Mouse (Mus musculus): ENCODE results near the gene Ccdc187. TPM values are rescaled to one million over a fixed set of nuclear protein-coding genes. Genes with fewer than 3 reads are reported as not detected.

Gene Ccdc187
- polyA plus RNA-seq (2017; shearing (Covaris generic)): 0.05 TPM

DNA sequence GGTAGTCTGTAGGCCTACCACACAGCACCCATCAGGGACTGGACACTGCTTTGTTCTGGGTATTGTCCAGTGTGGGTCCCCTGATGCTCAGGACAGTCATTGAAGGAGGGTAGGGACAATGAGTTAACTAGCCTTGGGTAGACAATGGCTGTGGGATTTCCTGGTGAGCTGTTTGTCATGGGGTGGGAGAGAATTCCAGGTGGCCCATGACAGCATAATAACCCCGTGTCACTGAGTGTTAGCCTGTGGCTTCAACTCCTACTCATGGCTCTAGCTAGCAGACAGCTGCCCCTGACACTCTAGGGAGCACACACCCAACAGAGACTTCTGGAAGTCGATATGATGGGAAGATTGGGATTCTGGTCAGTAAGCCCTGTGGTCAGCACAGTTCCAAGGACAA lies at the start of gene Ccdc187:
TSS of gene Ccdc187 (minus strand) at position 101 of the 400 bp plus-strand sequence.

GRCm38 (mm10) chr2:26315072-26315924 lies 20.9 kb upstream of the Ccdc187 start, which contains the start of gene Gpsm1:
TSS of gene Gpsm1 (plus strand) at chr2:26315515.

DNA sequence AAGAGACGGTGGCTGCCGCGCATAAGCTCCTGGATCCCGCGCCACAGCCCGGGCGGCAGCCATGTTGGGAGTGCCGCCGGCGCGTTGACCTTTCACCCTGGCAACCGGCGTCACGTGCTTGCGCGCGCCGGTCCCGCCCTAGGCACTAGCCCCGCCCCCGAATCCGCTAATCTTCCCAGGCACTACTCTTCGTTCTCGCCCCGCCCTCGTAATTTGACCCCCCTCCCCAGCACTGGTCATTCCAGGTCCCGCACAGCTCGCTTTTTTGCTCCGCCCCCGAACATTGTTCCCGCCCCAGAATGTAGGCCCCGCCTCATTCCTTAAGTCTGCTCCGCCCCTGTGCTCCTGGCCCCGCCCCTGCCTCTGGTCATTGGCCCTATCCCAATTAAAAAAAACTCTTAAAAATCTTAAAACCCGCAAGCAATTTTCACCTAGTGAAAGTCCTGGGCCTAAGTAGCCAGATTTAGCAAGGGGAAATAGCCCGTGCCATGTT lies 57.0 kb downstream of the Ccdc187 start, which contains the start of gene Qsox2:
TSS of gene Qsox2 (minus strand) at position 236 of the 493 bp plus-strand sequence.

GRCm38 (mm10) chr2:26208126-26208789 lies 86.1 kb downstream of the Ccdc187 start, which contains the start of gene Lhx3:
TSS of gene Lhx3 (minus strand) at chr2:26208289.

Other genes starting within 250 kb of the Ccdc187 start
- gene Nacc2, start 171.3 kb downstream of the Ccdc187 start, polyA plus RNA-seq (2017; shearing (Covaris generic)): 1.3 TPM
- not detected for gene Lhx3, start 86.3 kb downstream of the Ccdc187 start, polyA plus RNA-seq (2017; shearing (Covaris generic))
- 11.5 TPM for gene Qsox2, start 57.0 kb downstream of the Ccdc187 start, polyA plus RNA-seq (2017; shearing (Covaris generic))
- gene Gpsm1, start 21.0 kb upstream of the Ccdc187 start, polyA plus RNA-seq (2017; shearing (Covaris generic)): 10.5 TPM
- gene Dnlz, start 57.6 kb upstream of the Ccdc187 start, polyA plus RNA-seq (2017; shearing (Covaris generic)): 20.6 TPM
- 3.4 TPM for gene Card9, start 66.4 kb upstream of the Ccdc187 start, polyA plus RNA-seq (2017; shearing (Covaris generic))
- 60.2 TPM for gene Snapc4, start 86.1 kb upstream of the Ccdc187 start, polyA plus RNA-seq (2017; shearing (Covaris generic))
- 174 TPM for gene Entr1, start 94.8 kb upstream of the Ccdc187 start, polyA plus RNA-seq (2017; shearing (Covaris generic))
- 108 TPM for gene Pmpca, start 94.8 kb upstream of the Ccdc187 start, polyA plus RNA-seq (2017; shearing (Covaris generic))
- 36.5 TPM for gene Inpp5e, start 114.6 kb upstream of the Ccdc187 start, polyA plus RNA-seq (2017; shearing (Covaris generic))
- gene Sec16a, start 150.7 kb upstream of the Ccdc187 start, polyA plus RNA-seq (2017; shearing (Covaris generic)): 54.4 TPM
- gene Notch1, start 222.1 kb upstream of the Ccdc187 start, polyA plus RNA-seq (2017; shearing (Covaris generic)): 46.3 TPM

Measured in CD4-positive, CD25-positive, alpha-beta regulatory T cell (primary cell).